Mouse (Mus musculus): ENCODE results near the gene Top1.

The Top1 gene

DNA sequence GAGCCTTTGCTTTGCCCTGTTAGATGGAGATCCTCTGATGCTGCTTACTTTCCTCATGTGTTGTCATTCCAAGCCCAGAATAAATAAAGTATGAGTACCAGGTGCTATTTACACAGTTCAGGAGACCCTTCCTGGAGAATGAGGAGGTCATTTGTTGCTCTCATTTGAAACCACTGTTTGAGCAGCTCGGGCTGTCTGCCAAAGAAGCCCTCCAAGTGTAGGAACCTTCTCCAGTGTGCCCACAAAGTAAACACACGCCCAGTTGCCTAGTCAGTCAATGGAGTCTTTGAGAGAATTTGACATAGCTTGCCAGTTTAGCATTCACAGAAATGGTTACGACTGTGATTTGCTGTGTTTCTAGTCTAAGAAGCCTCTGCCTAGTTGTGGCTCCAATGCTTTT is 73.1 kb downstream of the Top1 start:
- DNase-seq (ENCODE audit: low read depth, low spot score): no peak

DNA sequence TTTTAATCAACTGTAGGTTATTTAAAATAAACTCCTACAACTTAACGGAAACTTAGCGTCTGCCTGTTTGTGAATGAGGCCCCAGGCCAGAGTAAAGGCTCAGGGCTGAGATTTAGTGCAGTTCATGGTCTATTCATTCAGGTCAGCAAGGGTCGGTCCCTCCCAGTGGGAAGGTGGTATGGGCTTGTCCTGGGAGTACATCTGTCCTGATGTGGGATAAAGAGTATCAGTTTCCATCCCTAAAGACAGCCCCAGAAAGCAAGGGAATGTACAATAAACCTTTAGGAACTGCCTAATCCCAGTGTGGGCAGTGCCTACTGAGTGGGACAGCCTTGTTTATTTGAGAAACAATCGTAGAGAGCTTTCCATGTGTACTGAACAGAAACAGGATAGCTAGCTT is 77.0 kb downstream of the Top1 start:
- no peak for DNase-seq (ENCODE audit: low read depth, low spot score)

DNA sequence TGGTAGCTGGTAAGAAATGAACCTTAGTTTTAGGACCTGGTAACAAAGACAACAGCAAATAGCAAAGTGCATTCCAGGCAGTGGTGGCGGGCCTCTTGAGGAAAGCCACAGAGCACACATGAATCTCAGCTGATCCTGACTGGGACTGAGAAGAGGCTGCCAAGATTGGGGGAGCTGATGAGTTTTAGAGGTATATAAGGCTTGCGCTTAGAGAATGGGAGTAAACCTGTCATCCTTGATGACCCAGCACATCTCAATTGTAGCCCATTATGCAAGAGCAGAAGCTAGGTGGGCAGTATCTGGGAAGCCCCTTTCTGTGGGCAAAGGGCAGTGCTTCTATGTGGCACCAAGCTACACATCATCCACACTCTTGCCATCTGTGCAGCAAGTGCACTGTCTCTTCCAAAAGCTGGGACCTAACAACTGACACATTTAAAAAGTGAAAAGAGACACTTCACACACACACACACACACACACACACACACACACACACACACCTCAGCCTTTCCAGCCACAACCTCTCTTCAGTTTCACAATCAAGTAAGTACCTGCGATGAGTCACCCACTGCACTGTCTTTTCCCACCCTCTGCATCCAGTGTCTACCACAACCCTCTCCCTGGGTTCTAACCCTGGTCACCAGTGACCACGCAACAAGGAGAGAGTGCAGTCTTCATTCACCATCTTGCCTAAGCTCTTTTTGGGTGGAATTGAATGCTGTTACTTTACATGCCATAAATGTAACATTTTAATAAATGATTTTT is 78.1 kb downstream of the Top1 start:
- no peak for DNase-seq (ENCODE audit: low read depth, low spot score)

DNA sequence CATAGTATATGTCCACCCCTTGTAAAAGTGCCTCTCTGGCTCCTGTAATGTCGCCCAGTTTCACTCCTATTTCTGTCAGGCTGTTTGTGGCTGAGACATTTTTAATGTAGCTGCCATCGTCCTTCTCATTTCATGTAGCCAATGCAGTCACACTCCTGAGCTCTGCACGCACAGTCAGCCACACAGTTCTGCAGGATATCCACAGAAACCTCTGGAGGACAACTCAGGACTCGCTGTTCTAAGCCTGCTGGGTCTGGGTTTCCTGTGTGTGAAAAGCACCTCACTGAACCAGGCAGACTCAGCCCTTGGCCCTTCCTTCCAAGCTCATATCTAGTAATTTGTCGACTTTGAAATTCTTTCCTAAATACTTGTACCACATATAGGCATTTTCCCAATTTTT is 78.8 kb downstream of the Top1 start:
- DNase-seq (ENCODE audit: low read depth, low spot score): no peak

- no peak for DNase-seq (ENCODE audit: low read depth, low spot score)
These were observed 80.5 kb downstream of the Top1 start for GRCm38 (mm10) chr2:160725877-160726864.

DNA sequence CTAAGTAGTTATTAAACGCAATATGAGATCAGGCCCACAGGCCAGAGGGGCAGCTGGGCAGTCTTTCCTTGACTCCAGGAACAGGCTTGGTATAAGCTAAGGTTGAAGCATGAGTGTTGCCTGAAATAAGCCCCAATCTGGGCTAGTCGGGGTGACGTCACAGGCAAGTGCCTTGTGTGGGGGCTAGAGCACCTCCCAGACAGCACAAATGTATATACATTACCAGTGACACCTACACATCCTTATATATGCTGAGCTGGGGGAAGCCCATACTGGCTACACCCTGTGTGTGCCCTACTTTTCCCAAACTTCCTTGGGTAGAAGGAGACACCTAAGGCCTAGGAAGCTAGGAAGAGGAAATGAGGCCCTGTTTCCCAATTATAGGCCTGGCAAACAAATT is 83.3 kb downstream of the Top1 start:
- DNase-seq (ENCODE audit: low read depth, low spot score): no peak

- DNase-seq (ENCODE audit: low read depth, low spot score): no peak
These were observed 83.7 kb downstream of the Top1 start for GRCm38 (mm10) chr2:160729436-160729835.

- no peak for DNase-seq (ENCODE audit: low read depth, low spot score)
These were observed 84.4 kb downstream of the Top1 start for GRCm38 (mm10) chr2:160729851-160730796.

- no peak for DNase-seq (ENCODE audit: low read depth, low spot score)
These were observed 85.1 kb downstream of the Top1 start for GRCm38 (mm10) chr2:160730797-160731116.

DNA sequence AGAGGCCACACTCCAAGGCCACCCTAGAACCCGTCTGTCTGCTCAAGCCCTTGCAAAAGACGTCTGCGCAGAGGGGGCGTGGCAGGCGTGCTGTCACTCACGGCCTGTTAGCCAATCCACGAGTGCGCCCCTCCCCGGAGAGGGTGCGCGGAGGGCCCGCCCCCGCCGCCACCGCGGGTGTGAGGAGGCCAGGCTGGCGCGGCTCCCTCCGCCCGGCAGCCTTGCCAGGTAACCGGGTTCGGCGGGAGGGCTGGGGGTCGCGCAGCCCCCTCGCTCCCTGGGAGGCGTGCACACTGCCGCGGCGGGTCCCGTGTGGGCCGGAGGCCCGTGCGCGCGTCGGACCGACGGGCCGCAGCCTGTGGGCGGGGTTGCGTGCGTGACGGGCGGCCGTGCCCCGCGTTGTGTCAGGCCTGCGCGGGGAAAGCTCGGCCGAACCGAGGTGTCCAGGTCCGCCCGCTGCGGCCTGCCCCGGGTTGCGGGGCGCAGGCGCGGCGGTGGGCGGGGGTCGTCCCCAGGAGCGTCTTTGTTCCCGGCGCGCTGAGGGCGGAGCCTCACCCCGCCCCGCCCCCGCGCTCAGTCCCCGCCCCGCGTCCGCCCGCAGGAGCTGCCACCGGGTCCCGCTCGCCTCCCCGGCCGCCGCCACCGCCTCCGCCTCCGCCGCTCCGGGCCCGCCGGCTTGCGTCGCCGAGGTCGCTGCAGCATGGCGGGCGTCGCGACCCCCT is 85.6 kb downstream of the Top1 start, which contains the start of gene Plcg1:
Gene Plcg1, plus strand, starts transcription at position 184 of the 722 bp plus-strand sequence.
- peak; percentile 80 for DNase-seq (ENCODE audit: low read depth, low spot score)

GRCm38 (mm10) chr2:160731839-160732261 is 86.2 kb downstream of the Top1 start:
- DNase-seq (ENCODE audit: low read depth, low spot score): no peak

- no peak for DNase-seq (ENCODE audit: low read depth, low spot score)
These were observed 86.8 kb downstream of the Top1 start for GRCm38 (mm10) chr2:160732420-160732995.

DNA sequence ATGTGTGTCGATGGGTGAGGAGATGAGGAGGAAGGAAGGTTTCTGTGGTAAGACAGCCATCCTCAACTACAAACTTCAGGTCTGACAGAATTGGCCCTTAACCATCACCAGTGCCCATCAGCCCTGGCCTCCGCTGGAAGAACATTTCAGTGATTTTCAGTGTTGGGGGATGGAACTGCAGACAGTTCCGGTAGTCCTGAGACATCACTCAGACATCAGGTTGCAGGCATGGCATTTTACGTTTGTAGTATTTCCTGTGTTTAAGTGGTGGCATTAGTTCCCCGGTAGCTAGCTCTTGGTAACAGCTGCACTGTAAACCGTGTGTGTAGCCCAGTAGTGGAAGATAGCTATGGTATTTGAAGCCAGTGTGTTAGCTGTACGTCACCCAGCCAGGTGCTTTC is 87.4 kb downstream of the Top1 start:
- DNase-seq (ENCODE audit: low read depth, low spot score): no peak

GRCm38 (mm10) chr2:160734331-160734730 is 88.6 kb downstream of the Top1 start:
- DNase-seq (ENCODE audit: low read depth, low spot score): no peak

DNA sequence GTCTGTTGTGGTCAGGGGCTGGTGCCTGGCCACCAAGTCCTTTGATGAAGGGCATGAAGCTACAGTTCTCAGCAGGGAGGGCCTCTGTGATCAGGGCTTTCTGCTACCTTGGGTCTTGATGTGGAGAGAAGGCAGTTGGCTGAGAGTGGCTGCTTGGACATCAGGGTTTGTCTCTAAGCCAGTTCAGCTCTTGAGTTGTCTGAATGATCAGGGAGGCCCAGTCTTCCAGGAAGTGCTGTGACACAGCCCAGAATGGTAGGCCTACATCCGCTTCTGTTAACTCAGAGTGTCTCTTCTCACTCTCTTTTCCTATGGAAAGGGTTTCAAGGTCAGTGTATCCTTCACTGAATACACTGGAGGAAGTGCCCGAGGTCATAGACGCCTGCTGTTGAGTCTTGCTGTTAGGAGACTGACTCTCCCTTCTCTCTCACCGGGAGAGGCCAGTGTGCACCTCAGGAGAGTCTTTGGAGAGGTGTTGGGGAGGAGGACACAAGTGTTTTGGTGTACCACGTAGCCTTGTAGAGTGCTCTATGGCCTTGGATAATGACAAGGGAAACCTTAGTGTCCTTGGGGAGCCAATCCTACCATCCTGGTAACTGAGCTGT is 90.1 kb downstream of the Top1 start:
- DNase-seq (ENCODE audit: low read depth, low spot score): no peak

DNA sequence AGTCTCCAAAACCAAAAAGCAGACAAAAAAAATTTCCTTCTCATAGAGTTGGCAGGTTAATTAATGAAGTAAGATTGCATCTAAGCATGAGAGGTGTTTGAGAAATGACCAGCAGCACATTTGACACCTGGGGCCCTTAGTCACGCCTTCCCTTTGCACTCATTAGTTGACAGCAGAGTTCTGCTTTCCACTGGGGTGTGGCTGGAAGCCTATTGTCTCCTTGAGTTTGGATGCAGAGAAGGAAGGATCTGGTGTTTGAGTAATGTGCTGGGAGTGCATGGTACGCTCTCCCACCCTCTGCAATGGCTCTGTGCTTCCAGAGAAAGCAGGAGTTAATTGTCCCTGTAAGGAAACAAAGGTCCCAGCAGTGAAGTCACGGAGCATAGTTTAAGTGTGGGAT is 90.8 kb downstream of the Top1 start:
- no peak for DNase-seq (ENCODE audit: low read depth, low spot score)

DNA sequence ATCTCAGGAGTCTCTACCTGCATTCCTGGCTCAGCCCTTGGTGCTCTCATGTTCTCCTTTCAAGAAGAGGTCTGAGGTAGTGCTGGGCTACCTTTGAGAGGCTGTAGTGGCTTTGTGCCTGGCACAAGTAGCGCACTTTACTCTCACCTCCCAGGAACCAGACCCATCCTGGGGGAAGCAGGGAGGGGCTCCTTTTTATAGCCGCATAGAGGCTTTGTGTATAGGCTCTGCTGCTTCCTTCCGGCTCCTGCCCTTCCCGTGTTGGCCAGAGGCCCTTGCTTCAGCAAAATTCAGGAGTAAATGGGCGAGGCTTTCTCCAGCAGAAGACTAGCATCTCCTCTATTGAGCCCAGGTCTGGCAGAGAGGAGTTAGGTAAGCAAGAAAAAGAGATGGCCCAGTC is 92.7 kb downstream of the Top1 start:
- no peak for DNase-seq (ENCODE audit: low read depth, low spot score)

- DNase-seq (ENCODE audit: low read depth, low spot score): no peak
These were observed 94.1 kb downstream of the Top1 start for GRCm38 (mm10) chr2:160739647-160740356.

- no peak for DNase-seq (ENCODE audit: low read depth, low spot score)
These were observed 95.0 kb downstream of the Top1 start for GRCm38 (mm10) chr2:160740521-160741156.

Data from retina, adult 2 months (tissue).